Mouse (Mus musculus): ENCODE measurements around the gene Nr4a2.

- TF ChIP-seq CTCF (IDR thresholded peaks at IDR 0.05; ENCODE audit: low read depth, low read length), result no peak
- no peak for TF ChIP-seq POLR2A (IDR thresholded peaks at IDR 0.05; ENCODE audit: extremely low read depth, insufficient read depth, low read length)
Measured at GRCm38 (mm10) chr2:57112949-57113348, 10.9 kb downstream of the Nr4a2 start.
